Mouse (Mus musculus) midbrain, embryonic 11.5 days (tissue): ENCODE measurements around the gene Gm7029. TPM values are rescaled to one million over a fixed set of nuclear protein-coding genes. Genes with fewer than 3 reads are reported as not detected.

Experiments used
- ATAC-seq: fragments of 200-750 bp; cut with Nextera tagmentation; 2 replicates; pipeline ENCODE4 v1.8.0; 2017; ENCODE audit warnings: moderate TSS enrichment, moderate library complexity; ENCODE audit not compliant: low FRiP score
- DNase-seq: peaks from one replicate; pipeline ENCODE4 v3.0.0; 2015; ENCODE audit warnings: low spot score; ENCODE audit errors: missing footprints
- H3K27ac ChIP-seq: fragments of 300-500 bp; sonication (generic); 2 replicates; pipeline ENCODE4 v1.5.1; 2014; ENCODE audit warnings: low read depth, low read length
- H3K27me3 ChIP-seq: fragments of 300-500 bp; sonication (generic); 2 replicates; pipeline ENCODE4 v1.6.1; 2014; ENCODE audit warnings: mild to moderate bottlenecking, low read length, moderate library complexity, mixed read lengths; ENCODE audit not compliant: control insufficient read depth, insufficient read depth
- H3K36me3 ChIP-seq: fragments of 300-500 bp; sonication (generic); 2 replicates; pipeline ENCODE4 v1.6.1; 2014; ENCODE audit warnings: mild to moderate bottlenecking, low read length, moderate library complexity, mixed read lengths; ENCODE audit not compliant: control insufficient read depth, insufficient read depth
- H3K4me1 ChIP-seq: fragments of 300-500 bp; sonication (generic); 2 replicates; pipeline ENCODE4 v1.6.1; 2014; ENCODE audit warnings: low read length; ENCODE audit not compliant: control insufficient read depth, insufficient read depth
- H3K4me2 ChIP-seq: fragments of 300-500 bp; sonication (generic); 2 replicates; pipeline ENCODE4 v1.6.1; 2014; ENCODE audit warnings: mild to moderate bottlenecking, moderate library complexity
- H3K4me3 ChIP-seq: fragments of 300-500 bp; sonication (generic); 2 replicates; pipeline ENCODE4 v1.5.1; 2014; ENCODE audit warnings: low read depth, low read length
- H3K9ac ChIP-seq: fragments of 300-500 bp; sonication (generic); 2 replicates; pipeline ENCODE4 v1.6.1; 2014; ENCODE audit warnings: low read length
- H3K9me3 ChIP-seq: fragments of 300-500 bp; sonication (generic); 2 replicates; pipeline ENCODE4 v1.6.1; 2016; ENCODE audit warnings: low read length; ENCODE audit not compliant: control insufficient read depth
- WGBS: fragments of 180-500 bp; shearing (Covaris S2); extraction: QIAGEN DNeasy Blood & Tissue Kit; methylation state at CpG from one replicate; pipeline ENCODE4 v1.1.7; 2014; 5-methylcytosine and 5-hydroxymethylcytosine counted together
- polyA plus RNA-seq: library from polyadenylated mRNA; unstranded; fragments of >200 nt; fragmentation: Nextera tagmentation; extraction: Ambion mirVana; gene quantifications from 2 replicates; pipeline ENCODE4 v1.2.1, GENCODE M21; 2014

Gene Gm7029
- polyA plus RNA-seq, 1 experiment from 2014 or later = not detected

GRCm38 (mm10) chr17:33909077-33909868, 35.6 kb downstream of the Gm7029 start, which contains the start of gene Daxx:
Gene Daxx (plus strand): TSS chr17:33909414.
- H3K4me3 ChIP-seq = peak within 1 kb of the TSS; percentile 83
- no peaks in the 10 kb centered on the region for H3K27me3 ChIP-seq
- H3K27ac ChIP-seq = peak within 1 kb of the TSS; percentile 65
- peak within 1 kb of the TSS; percentile 88 for H3K9ac ChIP-seq
- under 1% methylated on average over 62 of the region's 68 CpGs for WGBS
- peak within 1 kb of the TSS; percentile 99 for H3K4me2 ChIP-seq
- DNase-seq (peak; percentile 99), ATAC-seq (peak; percentile 98)
- H3K9me3 ChIP-seq = no peaks in the 10 kb centered on the region
- peaks cover 18% of the 10 kb centered on the region for H3K36me3 ChIP-seq
- H3K4me1 ChIP-seq = peaks cover 15% of the 10 kb centered on the region

- H3K4me2 ChIP-seq = peak overlapping the region; percentile 99
- H3K27ac ChIP-seq = peak overlapping the region; percentile 27; the same call in 1 of the 2 replicates
- DNase-seq = no peak
- H3K9ac ChIP-seq = peak overlapping the region; percentile 88
- peak; percentile 9; the same call in 1 of the 2 replicates for ATAC-seq
- peaks cover 18% of the 10 kb centered on the region for H3K36me3 ChIP-seq
- H3K4me1 ChIP-seq = peaks cover 15% of the 10 kb centered on the region
- H3K27me3 ChIP-seq = no peaks in the 10 kb centered on the region
- 0% methylated on average over 14 of the region's 14 CpGs for whole genome bisulfite sequencing
- H3K9me3 ChIP-seq = no peaks in the 10 kb centered on the region
- H3K4me3 ChIP-seq = peak overlapping the region; percentile 83
Measured at GRCm38 (mm10) chr17:33909869-33910250, 36.2 kb downstream of the Gm7029 start.

- Histone ChIP-seq H3K4me3 (peak overlapping the region; percentile 83), H3K27me3 (no peaks in the 10 kb centered on the region), H3K4me2 (peak overlapping the region; percentile 99), H3K9me3 (no peaks in the 10 kb centered on the region), H3K9ac (peak overlapping the region; percentile 88), H3K4me1 (peaks cover 20% of the 10 kb centered on the region), H3K27ac (no peak overlapping the region), H3K36me3 (peaks cover 18% of the 10 kb centered on the region)
- 63% methylated on average over 11 of the region's 11 CpGs for whole genome bisulfite sequencing
- ATAC-seq (no peak), DNase-seq (no peak)
Measured at GRCm38 (mm10) chr17:33910346-33911051, 36.9 kb downstream of the Gm7029 start.

- Histone ChIP-seq H3K9me3 (no peaks in the 10 kb centered on the region), H3K27ac (no peak overlapping the region), H3K4me2 (no peak overlapping the region), H3K36me3 (peaks cover 18% of the 10 kb centered on the region), H3K9ac (no peak overlapping the region), H3K4me1 (peaks cover 20% of the 10 kb centered on the region), H3K27me3 (no peaks in the 10 kb centered on the region), H3K4me3 (no peak overlapping the region)
- no peak for DNase-seq
- WGBS = 94% methylated on average over 31 of the region's 31 CpGs
- no peak for ATAC-seq
Measured at GRCm38 (mm10) chr17:33911052-33911812, 37.6 kb downstream of the Gm7029 start.

GRCm38 (mm10) chr17:33911813-33912414, 38.3 kb downstream of the Gm7029 start:
- ATAC-seq (no peak), DNase-seq (no peak)
- Histone ChIP-seq H3K9ac (no peak overlapping the region), H3K4me3 (no peak overlapping the region), H3K27me3 (no peaks in the 10 kb centered on the region), H3K4me1 (peaks cover 27% of the 10 kb centered on the region), H3K4me2 (no peak overlapping the region), H3K27ac (no peak overlapping the region), H3K36me3 (peaks cover 18% of the 10 kb centered on the region), H3K9me3 (no peaks in the 10 kb centered on the region)
- 92% methylated on average over 28 of the region's 28 CpGs for WGBS

- Histone ChIP-seq H3K4me1 (peaks cover 28% of the 10 kb centered on the region), H3K9me3 (no peaks in the 10 kb centered on the region), H3K4me2 (no peak overlapping the region), H3K27ac (no peak overlapping the region), H3K36me3 (peaks cover 24% of the 10 kb centered on the region), H3K27me3 (no peaks in the 10 kb centered on the region), H3K9ac (no peak overlapping the region), H3K4me3 (no peak overlapping the region)
- DNase-seq (no peak), ATAC-seq (no peak)
- WGBS = 92% methylated on average over 10 of the region's 10 CpGs
Measured at GRCm38 (mm10) chr17:33913264-33913663, 39.6 kb downstream of the Gm7029 start.

GRCm38 (mm10) chr17:33913905-33914304, 40.3 kb downstream of the Gm7029 start:
- H3K4me1 ChIP-seq = peaks cover 24% of the 10 kb centered on the region
- no peak overlapping the region for H3K9ac ChIP-seq
- ATAC-seq = no peak
- H3K4me2 ChIP-seq = no peak overlapping the region
- no peaks in the 10 kb centered on the region for H3K9me3 ChIP-seq
- no peak for DNase-seq
- H3K27me3 ChIP-seq = no peaks in the 10 kb centered on the region
- no peak overlapping the region for H3K27ac ChIP-seq
- H3K4me3 ChIP-seq = no peak overlapping the region
- 94% methylated on average over 8 of the region's 8 CpGs for WGBS
- H3K36me3 ChIP-seq = peaks cover 24% of the 10 kb centered on the region

- ATAC-seq (no peak), DNase-seq (no peak)
- peak overlapping the region; percentile 64 for H3K4me2 ChIP-seq
- H3K9ac ChIP-seq = no peak overlapping the region
- peaks cover 33% of the 10 kb centered on the region for H3K4me1 ChIP-seq
- 67% methylated on average over 13 of the region's 13 CpGs for WGBS
- no peak overlapping the region for H3K27ac ChIP-seq
- peak overlapping the region; percentile 65; the same call in 1 of the 2 replicates for H3K4me3 ChIP-seq
- H3K9me3 ChIP-seq = no peaks in the 10 kb centered on the region
- no peaks in the 10 kb centered on the region; the same call in 1 of the 2 replicates for H3K27me3 ChIP-seq
- H3K36me3 ChIP-seq = peaks cover 24% of the 10 kb centered on the region
Measured at GRCm38 (mm10) chr17:33914969-33915391, 41.3 kb downstream of the Gm7029 start.
